Mouse (Mus musculus) heart, postnatal 36 days (tissue): ENCODE measurements around the gene Stk31. TPM values are rescaled to one million over a fixed set of nuclear protein-coding genes. Genes with fewer than 3 reads are reported as not detected.
"Not testable (repeated sequence)": the region's sequence is repeated elsewhere in the genome, so short reads cannot be mapped to it uniquely, and the experiment has no call there.

Source experiments
- DNase-seq, 2 experiments: peaks; one replicate each; pipeline ENCODE4 v3.0.0; 2021 to 2022
- intact Hi-C: fragments of 180-260 bp; cut with DNase I; formaldehyde crosslinking; loops from one replicate; pipeline ENCODE4 v1.15.1; 2025
- total RNA-seq, 2 experiments: library from RNA; stranded (reverse); gene quantifications; 2 replicates each; pipeline ENCODE4 v1.2.3; 2021

The Stk31 gene
- total RNA-seq: under 1 TPM in 1 of 2 experiments, not detected in 1; 0.16 TPM

DNA sequence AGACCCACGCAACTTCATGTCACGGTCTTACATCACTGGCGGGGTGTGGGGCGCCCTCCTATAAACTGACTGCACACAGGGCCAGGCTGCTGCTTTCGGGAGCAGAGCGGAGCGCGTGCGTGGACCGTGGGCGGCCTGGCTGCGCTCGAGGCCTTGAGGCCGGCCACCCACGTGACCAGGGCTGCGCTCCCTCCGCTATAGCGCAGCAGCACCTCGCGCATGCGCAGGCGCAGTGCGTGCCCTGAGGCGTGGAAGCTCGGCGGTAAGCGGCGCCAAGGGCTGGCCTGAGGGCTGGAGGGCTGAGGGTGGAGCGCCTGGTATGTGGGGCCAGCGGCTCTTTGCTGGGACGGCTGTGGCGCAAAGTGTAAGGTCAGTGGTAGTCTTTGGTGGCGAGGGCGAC lies at the start of gene Stk31:
Gene Stk31 (plus strand): TSS at position 289 of the 400 bp plus-strand sequence.
- peak in 1 of 2 experiments; percentile 25 for DNase-seq
- intact Hi-C loops: loop anchor here (5.0 kb wide), 1 partner anchor 338 kb away; no protein-coding TSS in a partner anchor

DNA sequence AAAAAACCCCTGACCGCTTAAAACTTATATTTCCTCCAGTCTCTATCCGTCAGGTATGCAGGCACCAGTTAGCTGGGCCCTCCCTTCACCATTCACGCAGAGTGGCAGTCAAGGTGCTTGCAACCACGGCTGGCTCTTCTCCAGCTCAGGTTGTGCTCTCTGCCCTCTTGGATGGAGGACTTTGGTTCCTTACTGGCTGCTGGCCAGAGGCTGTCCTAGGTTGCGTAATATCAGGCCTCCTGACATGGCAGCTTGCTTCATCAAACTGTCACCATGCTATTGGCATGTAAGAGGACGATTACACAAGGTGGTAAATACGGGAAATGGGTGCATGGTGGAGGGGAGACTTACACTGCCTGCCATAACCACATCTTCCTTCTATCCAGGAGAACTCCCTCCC lies 45.6 kb upstream of the Stk31 start:
- intact Hi-C loops: no loop called here
- DNase-seq: no peak

- DNase-seq: no peak
- intact Hi-C loops: no loop called here
Observed at GRCm38 (mm10) chr6:49354613-49355012, 40.8 kb upstream of the Stk31 start.

- intact Hi-C loops: no loop called here
- no peak for DNase-seq
Observed at GRCm38 (mm10) chr6:49355171-49355570, 40.2 kb upstream of the Stk31 start.

DNA sequence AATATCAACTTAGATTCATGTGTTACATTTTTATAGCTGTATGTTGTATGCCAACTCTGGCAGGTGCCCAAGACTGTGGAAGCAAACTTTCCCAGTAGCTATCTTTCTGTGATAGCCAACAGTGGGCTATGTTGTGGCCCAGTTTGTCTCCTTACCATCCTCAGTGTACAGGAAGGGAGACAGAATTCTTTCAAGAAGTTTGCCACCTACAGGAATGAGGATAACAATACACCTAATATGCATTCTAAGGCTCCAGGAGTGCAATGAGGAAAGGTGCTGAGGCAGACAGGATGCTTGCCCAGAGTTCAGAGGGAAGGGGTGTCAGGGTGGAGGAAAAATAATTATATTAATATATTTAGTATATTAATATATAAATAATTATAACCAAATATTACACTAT lies 35.0 kb upstream of the Stk31 start:
- intact Hi-C loops: no loop called here
- DNase-seq: no peak

- intact Hi-C loops: loop anchor here (2.0 kb wide), 1 partner anchor 47 kb away; no protein-coding TSS in a partner anchor
- DNase-seq: peak; percentile 81 to 82
Observed at GRCm38 (mm10) chr6:49367159-49368054, 28.0 kb upstream of the Stk31 start, which contains the start of gene Fam221a. Gene Fam221a (plus strand): TSS chr6:49367739.

- DNase-seq: no peak
- intact Hi-C loops: no loop called here
Observed at GRCm38 (mm10) chr6:49368212-49368611, 27.2 kb upstream of the Stk31 start.

GRCm38 (mm10) chr6:49372705-49373104 lies 22.7 kb upstream of the Stk31 start:
- intact Hi-C loops: no loop called here
- no peak for DNase-seq

- no peak for DNase-seq
- intact Hi-C loops: no loop called here
Observed at GRCm38 (mm10) chr6:49373943-49374342, 21.5 kb upstream of the Stk31 start.

- no peak for DNase-seq
- intact Hi-C loops: no loop called here
Observed at GRCm38 (mm10) chr6:49378328-49378727, 17.1 kb upstream of the Stk31 start.

- DNase-seq: no peak
- intact Hi-C loops: no loop called here
Observed at GRCm38 (mm10) chr6:49394276-49394675, 1.1 kb upstream of the Stk31 start.

DNA sequence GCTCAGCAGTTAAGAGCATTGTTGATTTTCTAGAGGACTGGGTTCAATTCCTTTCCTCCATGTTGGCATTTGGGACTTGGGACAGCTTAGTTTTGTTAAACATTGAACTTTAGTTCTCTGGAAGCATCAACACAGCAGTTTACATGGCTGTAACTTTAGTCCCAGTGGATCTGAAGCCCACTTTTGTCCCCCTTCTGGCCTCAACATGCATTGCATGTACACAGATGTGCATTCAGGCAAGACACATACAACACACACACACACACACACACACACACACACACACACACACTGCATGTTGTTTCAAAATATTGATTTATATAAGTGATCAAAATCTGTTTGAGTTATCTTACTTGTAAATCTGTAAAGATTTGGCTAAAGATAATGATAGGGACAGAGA lies 2.1 kb downstream of the Stk31 start:
- intact Hi-C loops: loop anchor here (5.0 kb wide), 1 partner anchor 340 kb away; no protein-coding TSS in a partner anchor
- no peak for DNase-seq

DNA sequence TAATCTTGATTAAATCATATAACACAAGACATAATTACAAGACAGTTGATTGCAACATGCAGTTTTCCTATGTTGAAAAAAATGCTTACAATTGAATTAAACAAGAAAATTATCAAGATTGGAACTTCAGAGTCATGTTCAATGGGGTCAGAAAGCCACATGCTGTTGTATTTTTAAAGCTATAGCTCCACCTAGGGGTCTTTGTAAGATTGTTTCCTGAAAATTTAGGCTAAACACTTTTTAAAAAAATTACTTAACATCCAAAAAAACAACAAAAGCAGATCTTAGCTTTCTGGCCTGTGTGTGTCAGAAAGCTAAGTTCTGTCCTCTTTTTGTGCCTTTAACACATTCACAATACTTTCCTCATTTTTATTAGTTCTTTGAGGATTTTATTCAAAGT lies 3.0 kb downstream of the Stk31 start:
- intact Hi-C loops: loop anchor here (1.0 to 5.0 kb wide), 3 partner anchors 80 to 341 kb away; partner anchors contain the start of gene Ccdc126

GRCm38 (mm10) chr6:49410830-49411229 lies 15.4 kb downstream of the Stk31 start:
- intact Hi-C loops: no loop called here
- no peak for DNase-seq

More for the DNA sequence above, 3.0 kb downstream of the Stk31 start:
- no peak for DNase-seq

- intact Hi-C loops, DNase-seq: not testable (repeated sequence)
Observed at GRCm38 (mm10) chr6:49412967-49413366, 17.6 kb downstream of the Stk31 start.

GRCm38 (mm10) chr6:49415971-49416370 lies 20.6 kb downstream of the Stk31 start:
- DNase-seq: no peak
- intact Hi-C loops: no loop called here

GRCm38 (mm10) chr6:49437306-49437705 lies 41.9 kb downstream of the Stk31 start:
- DNase-seq: no peak

DNA sequence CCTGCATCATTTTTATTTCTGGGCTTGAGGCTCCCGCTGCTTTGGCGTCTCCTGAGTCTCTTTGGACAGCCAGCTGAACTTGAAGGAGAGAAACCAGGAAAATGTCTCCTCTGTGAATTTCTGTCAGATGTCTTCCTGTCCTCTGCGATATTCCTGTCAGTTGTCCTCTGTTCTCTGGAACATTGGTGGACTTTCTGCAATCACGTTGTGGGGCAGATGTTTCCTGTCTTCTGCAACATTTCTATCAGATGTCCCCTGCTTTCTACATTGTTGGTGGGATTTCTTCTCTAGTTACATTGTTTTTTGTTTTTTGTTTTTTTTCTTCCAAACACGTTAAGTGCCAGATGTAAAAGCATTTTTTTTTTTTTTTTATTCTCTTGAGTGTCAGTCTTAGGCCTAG lies 62.7 kb downstream of the Stk31 start:
- intact Hi-C loops: no loop called here
- no peak for DNase-seq

More at GRCm38 (mm10) chr6:49437306-49437705, 41.9 kb downstream of the Stk31 start:
- intact Hi-C loops: no loop called here

DNA sequence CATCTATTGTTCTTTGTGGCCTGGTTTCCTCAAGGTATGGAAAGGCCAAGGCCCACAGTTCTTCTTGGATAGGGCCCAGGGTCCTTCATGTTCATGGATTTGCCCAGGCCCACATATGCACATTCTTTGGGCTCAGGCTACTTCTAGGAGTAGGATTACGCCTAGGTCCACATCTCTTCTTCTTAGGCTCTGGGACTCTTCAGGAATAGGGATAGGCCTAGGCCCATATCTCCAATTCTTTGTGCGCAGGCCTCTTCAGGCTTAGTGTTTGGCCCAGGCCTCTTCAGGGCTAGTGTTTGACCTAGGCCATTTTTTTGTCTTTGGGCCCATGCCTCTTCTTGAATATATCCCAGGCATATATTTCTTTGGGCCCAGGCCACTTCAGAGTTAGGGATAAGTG lies 87.8 kb downstream of the Stk31 start:
- intact Hi-C loops: no loop called here
- DNase-seq: no peak

GRCm38 (mm10) chr6:49491526-49491925 lies 96.1 kb downstream of the Stk31 start:
- DNase-seq: no peak
- intact Hi-C loops: no loop called here

DNA sequence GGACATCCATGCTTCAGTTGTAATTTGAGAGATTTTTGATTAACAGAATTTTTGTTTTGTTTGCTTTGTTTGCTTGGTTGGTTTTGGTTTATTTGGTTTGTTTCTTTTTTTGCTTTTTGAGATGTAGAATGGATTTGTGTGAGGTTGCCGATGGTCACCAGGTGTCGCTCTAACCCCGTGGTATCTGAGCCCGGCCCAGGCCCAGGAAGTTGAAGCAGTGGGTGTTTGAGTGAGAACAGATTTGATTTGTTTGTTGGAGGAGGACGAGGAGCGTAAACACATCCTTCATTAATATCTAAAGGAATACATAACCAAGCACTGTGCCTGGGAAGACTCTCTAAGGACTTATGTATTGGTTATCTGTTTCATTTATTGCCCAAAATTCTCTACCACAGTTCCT lies 123.6 kb downstream of the Stk31 start:
- DNase-seq: peak; percentile 65 to 74
- intact Hi-C loops: loop anchor here (1.0 to 5.0 kb wide), 5 partner anchors 400 to 775 kb away; partner anchors contain the start of gene Mpp6
